Mouse (Mus musculus): ENCODE results near the gene Mfsd2b. TPM values are rescaled to one million over a fixed set of nuclear protein-coding genes. Genes with fewer than 3 reads are reported as not detected.
A peak's percentile ranks its signal among the peaks of the same experiment; 100 is the strongest.
"Not testable (repeated sequence)": the region's sequence is repeated elsewhere in the genome, so short reads cannot be mapped to it uniquely, and the experiment has no call there.

The Mfsd2b gene
- polyA plus RNA-seq, 1 experiment from 2014 or later: 3.3 TPM

GRCm38 (mm10) chr12:4906951-4907906 lies 33.1 kb upstream of the Mfsd2b start, which contains the start of gene Ubxn2a:
Gene Ubxn2a, minus strand, starts transcription at chr12:4907705.
- Histone ChIP-seq H3K4me3 (replicated peaks; ENCODE audit: low read length) (peak within 1 kb of the TSS; percentile 84), H3K36me3 (ENCODE audit: control insufficient read depth, insufficient read depth, low read length) (no peaks in the 10 kb centered on the region), H3K27ac (ENCODE audit: low read length) (peak within 1 kb of the TSS; percentile 87), H3K4me2 (ENCODE audit: low read depth, low read length) (peak within 1 kb of the TSS; percentile 80), H3K4me1 (ENCODE audit: control insufficient read depth, insufficient read depth, low read length) (no peaks in the 10 kb centered on the region; the same call in 1 of the 2 replicates), H3K9ac (ENCODE audit: low read length) (peak within 1 kb of the TSS; percentile 91), H3K9me3 (replicated peaks; ENCODE audit: control insufficient read depth, low read length) (no peaks in the 10 kb centered on the region), H3K27me3 (ENCODE audit: control insufficient read depth, insufficient read depth, low read length) (no peaks in the 10 kb centered on the region)
- peak; percentile 97 for ATAC-seq (ENCODE audit: insufficient read depth, low FRiP score)
- WGBS: under 1% methylated on average over 125 of the region's 125 CpGs

GRCm38 (mm10) chr12:4906476-4906875 lies 32.3 kb upstream of the Mfsd2b start:
- peak overlapping the region; percentile 91 for H3K9ac ChIP-seq (ENCODE audit: low read length)

GRCm38 (mm10) chr12:4905946-4906345 lies 31.8 kb upstream of the Mfsd2b start:
- Histone ChIP-seq H3K36me3 (ENCODE audit: control insufficient read depth, insufficient read depth, low read length) (no peaks in the 10 kb centered on the region), H3K4me2 (ENCODE audit: low read depth, low read length) (no peak overlapping the region), H3K4me1 (ENCODE audit: control insufficient read depth, insufficient read depth, low read length) (no peaks in the 10 kb centered on the region; the same call in 1 of the 2 replicates), H3K9ac (ENCODE audit: low read length) (no peak overlapping the region), H3K27ac (ENCODE audit: low read length) (no peak overlapping the region), H3K4me3 (replicated peaks; ENCODE audit: low read length) (no peak overlapping the region), H3K9me3 (replicated peaks; ENCODE audit: control insufficient read depth, low read length) (no peaks in the 10 kb centered on the region), H3K27me3 (ENCODE audit: control insufficient read depth, insufficient read depth, low read length) (no peaks in the 10 kb centered on the region)
- 71% methylated on average over 7 of the region's 7 CpGs for WGBS
- ATAC-seq (ENCODE audit: insufficient read depth, low FRiP score): no peak

More at GRCm38 (mm10) chr12:4906476-4906875, 32.3 kb upstream of the Mfsd2b start:
- Histone ChIP-seq H3K27ac (ENCODE audit: low read length) (no peak overlapping the region), H3K27me3 (ENCODE audit: control insufficient read depth, insufficient read depth, low read length) (no peaks in the 10 kb centered on the region), H3K36me3 (ENCODE audit: control insufficient read depth, insufficient read depth, low read length) (no peaks in the 10 kb centered on the region), H3K4me3 (replicated peaks; ENCODE audit: low read length) (peak overlapping the region; percentile 84), H3K4me2 (ENCODE audit: low read depth, low read length) (peak overlapping the region; percentile 80), H3K9me3 (replicated peaks; ENCODE audit: control insufficient read depth, low read length) (no peaks in the 10 kb centered on the region), H3K4me1 (ENCODE audit: control insufficient read depth, insufficient read depth, low read length) (no peaks in the 10 kb centered on the region; the same call in 1 of the 2 replicates)
- ATAC-seq (ENCODE audit: insufficient read depth, low FRiP score): no peak
- WGBS: 40% methylated on average over 7 of the region's 7 CpGs

- ATAC-seq (ENCODE audit: insufficient read depth, low FRiP score): no peak
- WGBS: 92% methylated on average over 5 of the region's 5 CpGs
- no peaks in the 10 kb centered on the region for H3K36me3 ChIP-seq (ENCODE audit: control insufficient read depth, insufficient read depth, low read length)
- no peak overlapping the region for H3K4me2 ChIP-seq (ENCODE audit: low read depth, low read length)
- no peak overlapping the region for H3K27ac ChIP-seq (ENCODE audit: low read length)
- no peak overlapping the region for H3K9ac ChIP-seq (ENCODE audit: low read length)
- no peaks in the 10 kb centered on the region for H3K9me3 ChIP-seq (replicated peaks; ENCODE audit: control insufficient read depth, low read length)
- H3K4me1 ChIP-seq (ENCODE audit: control insufficient read depth, insufficient read depth, low read length): no peaks in the 10 kb centered on the region
- H3K27me3 ChIP-seq (ENCODE audit: control insufficient read depth, insufficient read depth, low read length): no peaks in the 10 kb centered on the region
- H3K4me3 ChIP-seq (replicated peaks; ENCODE audit: low read length): no peak overlapping the region
Observed at GRCm38 (mm10) chr12:4898024-4898423, 23.9 kb upstream of the Mfsd2b start.

- Histone ChIP-seq H3K36me3 (ENCODE audit: control insufficient read depth, insufficient read depth, low read length) (no peaks in the 10 kb centered on the region), H3K4me1 (ENCODE audit: control insufficient read depth, insufficient read depth, low read length) (no peaks in the 10 kb centered on the region), H3K4me2 (ENCODE audit: low read depth, low read length) (no peak overlapping the region), H3K9ac (ENCODE audit: low read length) (no peak overlapping the region), H3K27ac (ENCODE audit: low read length) (no peak overlapping the region), H3K9me3 (replicated peaks; ENCODE audit: control insufficient read depth, low read length) (no peaks in the 10 kb centered on the region), H3K4me3 (replicated peaks; ENCODE audit: low read length) (no peak overlapping the region), H3K27me3 (ENCODE audit: control insufficient read depth, insufficient read depth, low read length) (no peaks in the 10 kb centered on the region)
- WGBS: 87% methylated on average over 1 of the region's 1 CpGs
- ATAC-seq (ENCODE audit: insufficient read depth, low FRiP score): no peak
Observed at GRCm38 (mm10) chr12:4889891-4890290, 15.7 kb upstream of the Mfsd2b start.

DNA sequence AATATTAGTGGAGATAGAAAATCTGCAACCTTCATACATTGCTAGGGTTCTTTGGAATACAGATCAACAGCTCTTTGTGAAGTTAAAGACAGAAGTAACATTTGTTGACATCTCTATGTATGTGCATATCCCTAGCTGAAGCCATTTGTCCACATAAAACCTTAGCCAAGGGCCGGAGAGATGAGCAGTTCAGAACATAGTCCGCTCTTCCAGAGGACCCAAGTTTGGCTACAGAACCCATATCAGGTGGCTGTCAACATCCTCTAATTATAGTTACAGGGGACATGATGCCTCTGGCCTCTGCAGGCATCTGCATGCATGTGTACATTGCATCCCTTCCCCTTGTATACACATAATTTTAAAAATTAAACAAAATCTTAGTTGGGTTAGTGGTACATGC lies 15.1 kb upstream of the Mfsd2b start:
- 89% methylated on average over 2 of the region's 2 CpGs for WGBS
- no peak overlapping the region for H3K4me2 ChIP-seq (ENCODE audit: low read depth, low read length)
- H3K4me3 ChIP-seq (replicated peaks; ENCODE audit: low read length): no peak overlapping the region
- H3K9me3 ChIP-seq (replicated peaks; ENCODE audit: control insufficient read depth, low read length): no peaks in the 10 kb centered on the region
- H3K9ac ChIP-seq (ENCODE audit: low read length): no peak overlapping the region
- ATAC-seq (ENCODE audit: insufficient read depth, low FRiP score): no peak
- no peaks in the 10 kb centered on the region for H3K36me3 ChIP-seq (ENCODE audit: control insufficient read depth, insufficient read depth, low read length)
- H3K27me3 ChIP-seq (ENCODE audit: control insufficient read depth, insufficient read depth, low read length): no peaks in the 10 kb centered on the region
- H3K27ac ChIP-seq (ENCODE audit: low read length): no peak overlapping the region
- no peaks in the 10 kb centered on the region for H3K4me1 ChIP-seq (ENCODE audit: control insufficient read depth, insufficient read depth, low read length)

GRCm38 (mm10) chr12:4888739-4889138 lies 14.6 kb upstream of the Mfsd2b start:
- Histone ChIP-seq H3K4me2 (ENCODE audit: low read depth, low read length) (no peak overlapping the region), H3K4me1 (ENCODE audit: control insufficient read depth, insufficient read depth, low read length) (no peaks in the 10 kb centered on the region), H3K36me3 (ENCODE audit: control insufficient read depth, insufficient read depth, low read length) (no peaks in the 10 kb centered on the region), H3K9me3 (replicated peaks; ENCODE audit: control insufficient read depth, low read length) (no peaks in the 10 kb centered on the region), H3K4me3 (replicated peaks; ENCODE audit: low read length) (no peak overlapping the region), H3K27ac (ENCODE audit: low read length) (no peak overlapping the region), H3K27me3 (ENCODE audit: control insufficient read depth, insufficient read depth, low read length) (no peaks in the 10 kb centered on the region), H3K9ac (ENCODE audit: low read length) (no peak overlapping the region)
- ATAC-seq (ENCODE audit: insufficient read depth, low FRiP score): no peak

DNA sequence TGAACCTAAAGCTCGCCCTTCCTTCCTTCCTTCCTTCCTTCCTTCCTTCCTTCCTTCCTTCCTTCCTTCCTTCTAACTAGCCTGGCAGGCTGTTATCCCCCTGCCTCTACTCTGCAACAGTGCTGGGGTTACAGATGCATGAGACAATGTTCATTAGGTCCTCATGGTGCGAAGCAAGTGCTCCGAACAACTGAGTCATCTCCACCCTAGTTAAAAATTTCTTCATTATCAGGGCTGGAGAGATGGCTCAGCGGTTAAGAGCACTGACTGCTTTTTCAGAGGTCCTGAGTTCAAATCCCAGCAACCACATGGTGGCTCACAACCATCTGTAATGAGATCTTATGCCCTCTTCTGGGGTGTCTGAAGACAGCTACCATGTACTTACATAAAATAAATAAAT lies 12.4 kb upstream of the Mfsd2b start:
- ATAC-seq (ENCODE audit: insufficient read depth, low FRiP score); H3K4me1 ChIP-seq (ENCODE audit: control insufficient read depth, insufficient read depth, low read length); H3K27ac ChIP-seq (ENCODE audit: low read length); H3K9ac ChIP-seq (ENCODE audit: low read length); H3K36me3 ChIP-seq (ENCODE audit: control insufficient read depth, insufficient read depth, low read length); H3K4me2 ChIP-seq (ENCODE audit: low read depth, low read length); H3K9me3 ChIP-seq (replicated peaks; ENCODE audit: control insufficient read depth, low read length); H3K4me3 ChIP-seq (replicated peaks; ENCODE audit: low read length); H3K27me3 ChIP-seq (ENCODE audit: control insufficient read depth, insufficient read depth, low read length): not testable (repeated sequence)
- 95% methylated on average over 4 of the region's 4 CpGs for WGBS

GRCm38 (mm10) chr12:4885062-4885461 lies 10.9 kb upstream of the Mfsd2b start:
- H3K36me3 ChIP-seq (ENCODE audit: control insufficient read depth, insufficient read depth, low read length): no peaks in the 10 kb centered on the region
- no peak overlapping the region for H3K27ac ChIP-seq (ENCODE audit: low read length)
- H3K4me1 ChIP-seq (ENCODE audit: control insufficient read depth, insufficient read depth, low read length): no peaks in the 10 kb centered on the region
- no peak for ATAC-seq (ENCODE audit: insufficient read depth, low FRiP score)
- no peak overlapping the region for H3K4me3 ChIP-seq (replicated peaks; ENCODE audit: low read length)
- no peaks in the 10 kb centered on the region for H3K27me3 ChIP-seq (ENCODE audit: control insufficient read depth, insufficient read depth, low read length)
- H3K9me3 ChIP-seq (replicated peaks; ENCODE audit: control insufficient read depth, low read length): no peaks in the 10 kb centered on the region
- no peak overlapping the region for H3K4me2 ChIP-seq (ENCODE audit: low read depth, low read length)
- H3K9ac ChIP-seq (ENCODE audit: low read length): no peak overlapping the region
- WGBS: 53% methylated on average over 1 of the region's 1 CpGs

All from stomach, embryonic 16.5 days (tissue).